Mouse (Mus musculus) left cerebral cortex, postnatal 10 days (tissue): ENCODE results near the gene Prx. TPM values are rescaled to one million over a fixed set of nuclear protein-coding genes. Genes with fewer than 3 reads are reported as not detected.
A peak's percentile ranks its signal among the peaks of the same experiment; 100 is the strongest.

Source experiments
- DNase-seq, 2 experiments: peaks; one replicate each; pipeline ENCODE4 v3.0.0; 2021 to 2022; ENCODE audit warnings: low spot score in 2 of 2, mixed read lengths in 1 of 2; ENCODE audit errors: extremely low spot score in 1 of 2
- intact Hi-C: fragments of 180-260 bp; cut with DNase I; formaldehyde crosslinking; loops from one replicate; pipeline ENCODE4 v1.15.1; 2025
- total RNA-seq, 2 experiments: library from RNA; stranded (reverse); gene quantifications; 2 replicates each; pipeline ENCODE4 v1.2.3; 2021

The Prx gene
- total RNA-seq, 2 experiments from 2014 or later = 1.4 TPM

GRCm38 (mm10) chr7:27541431-27541830, 42.3 kb downstream of the Prx start:
- intact Hi-C loops = no loop called here
- DNase-seq = peak; percentile 84 to 88

DNA sequence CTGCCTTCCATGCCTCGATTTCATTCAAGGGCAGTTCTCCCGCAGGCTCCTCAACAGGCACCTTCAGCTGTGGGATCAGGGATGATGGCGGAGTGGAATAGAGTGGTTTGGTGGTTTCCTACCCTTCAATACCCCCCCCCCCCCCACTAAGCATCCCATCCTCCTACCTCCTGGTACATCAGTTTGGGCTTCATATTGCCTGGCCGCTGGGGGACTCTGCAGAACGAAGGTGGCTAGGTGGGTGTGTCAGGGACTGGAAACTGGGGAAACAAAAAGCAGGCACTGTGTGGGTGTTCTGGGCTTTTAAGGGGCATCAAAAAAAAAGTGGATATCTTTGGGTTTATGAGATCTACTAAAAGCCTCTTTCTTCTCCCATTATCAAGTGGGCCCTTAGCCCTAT, 42.8 kb downstream of the Prx start:
- intact Hi-C loops = no loop called here
- DNase-seq = no peak

- intact Hi-C loops = no loop called here
- peak; percentile 90 to 94 for DNase-seq
These were observed 43.4 kb downstream of the Prx start for GRCm38 (mm10) chr7:27542392-27543033.

DNA sequence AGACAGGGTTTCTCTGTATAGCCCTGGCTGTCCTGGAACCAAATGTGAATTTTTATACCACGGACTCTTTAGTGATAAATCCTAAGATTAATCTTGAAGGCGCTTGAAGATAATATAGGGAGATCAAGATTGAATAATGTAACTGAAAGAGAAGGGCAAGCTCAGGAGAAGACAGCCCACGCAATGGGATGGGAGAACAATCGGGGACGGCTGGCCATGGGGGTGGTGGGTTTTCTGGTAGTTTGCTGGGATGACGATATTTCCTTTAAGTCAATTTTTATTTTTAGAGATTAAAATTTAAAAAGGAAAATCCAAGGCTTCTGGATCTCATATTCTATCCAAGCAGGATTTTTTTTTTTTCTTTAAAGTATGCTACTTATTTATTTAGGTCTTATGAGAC, 43.9 kb downstream of the Prx start:
- peak in 1 of 2 experiments; percentile 47 for DNase-seq
- intact Hi-C loops = no loop called here

DNA sequence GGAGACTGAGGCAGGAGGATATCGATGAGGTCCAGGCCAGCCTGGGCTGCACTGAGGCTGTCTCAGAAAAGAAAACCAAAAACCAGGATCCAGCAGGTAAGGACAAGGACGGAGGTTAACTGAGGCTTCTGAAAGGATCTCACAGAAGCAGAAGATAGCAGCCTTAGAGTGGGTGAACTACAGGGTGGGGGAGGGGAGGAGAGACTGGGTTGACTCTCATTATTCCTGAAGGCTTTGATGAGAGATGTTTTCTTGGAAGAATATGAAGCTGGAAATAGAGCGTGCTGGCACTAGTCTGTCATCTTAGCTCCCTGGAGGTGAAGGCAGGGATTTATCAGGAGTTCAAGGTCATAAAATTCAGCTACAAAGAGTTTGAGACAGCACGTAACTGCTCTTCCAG, 44.7 kb downstream of the Prx start:
- DNase-seq = no peak
- intact Hi-C loops = no loop called here

DNA sequence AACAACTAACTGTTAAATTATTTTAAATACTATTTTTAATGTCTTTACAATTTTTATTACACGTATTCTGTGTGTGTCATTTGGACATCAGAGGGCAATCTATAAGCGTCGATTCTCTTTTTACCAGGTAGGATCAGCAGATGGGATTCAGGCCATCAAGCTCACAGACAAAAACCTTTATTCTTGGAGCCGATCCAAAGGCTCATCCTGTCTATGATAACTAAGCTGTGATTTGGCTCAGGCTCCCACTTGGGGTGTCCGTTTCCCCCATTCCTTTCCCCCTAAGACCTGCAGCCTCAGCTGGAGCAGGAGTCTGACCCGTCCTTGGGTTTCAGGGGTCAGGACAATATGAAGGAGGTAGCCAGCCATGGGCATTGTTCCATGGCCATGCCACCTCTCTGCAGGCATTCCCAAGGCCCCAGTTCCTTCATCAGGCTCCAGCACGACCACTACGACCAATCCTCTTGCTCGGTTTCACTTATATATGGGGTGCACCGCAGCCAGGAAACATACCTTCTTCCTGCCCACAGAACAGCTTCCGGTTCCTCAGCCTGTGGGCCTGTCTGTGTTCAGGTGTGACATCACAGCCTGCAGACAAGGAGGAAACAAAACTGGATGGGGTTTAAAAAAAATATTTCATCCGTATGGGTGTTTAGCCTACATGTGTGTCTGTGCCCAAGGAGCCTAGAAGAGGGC, 45.7 kb downstream of the Prx start:
- intact Hi-C loops = no loop called here
- DNase-seq = no peak

GRCm38 (mm10) chr7:27549597-27549996, 50.5 kb downstream of the Prx start:
- intact Hi-C loops = no loop called here
- no peak for DNase-seq

DNA sequence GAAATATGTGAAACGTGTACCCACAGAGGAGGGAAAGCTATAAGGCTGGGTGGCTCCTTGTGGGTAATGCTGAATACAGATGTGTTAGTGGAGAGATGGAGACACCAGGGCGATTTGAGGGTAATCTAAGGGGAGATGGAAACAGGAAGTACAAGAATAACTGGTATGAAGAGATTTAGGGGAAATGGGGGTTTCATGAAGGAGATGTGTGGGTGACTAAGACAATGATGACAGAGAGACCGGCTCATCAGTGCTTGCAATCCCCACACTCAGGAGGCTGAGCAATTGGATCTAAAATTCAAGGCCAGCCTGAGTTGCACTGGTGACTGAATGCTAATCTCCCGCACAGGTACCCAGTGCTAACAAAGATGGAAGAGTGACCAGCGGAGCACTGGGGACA, 52.9 kb downstream of the Prx start:
- no peak for DNase-seq
- intact Hi-C loops = no loop called here

GRCm38 (mm10) chr7:27552931-27553513, 53.9 kb downstream of the Prx start, which contains the start of the genes Pld3 and 2310022A10Rik:
TSS of gene Pld3 (minus strand) at chr7:27553218.
TSS of gene 2310022A10Rik (plus strand) at chr7:27553233.
- intact Hi-C loops = no loop called here
- DNase-seq = peak; percentile 96 to 98

GRCm38 (mm10) chr7:27560291-27560887, 61.3 kb downstream of the Prx start:
- intact Hi-C loops = no loop called here
- no peak for DNase-seq

- no peak for DNase-seq
- intact Hi-C loops = no loop called here
These were observed 61.9 kb downstream of the Prx start for GRCm38 (mm10) chr7:27560978-27561377.

Other genes with a start within 250 kb of the Prx start
- gene Numbl, start 240.9 kb upstream of the Prx start, total RNA-seq = 100 to 1,000 TPM; 117 to 126 TPM
- 10 to 100 TPM; 52.3 to 57.5 TPM for gene Ltbp4, start 161.6 kb upstream of the Prx start, total RNA-seq
- 10 to 100 TPM; 24.7 to 27.9 TPM for gene Shkbp1, start 143.3 kb upstream of the Prx start, total RNA-seq
- gene Gm20479, start 141.9 kb upstream of the Prx start, total RNA-seq = not detected
- gene Sptbn4, start 51.6 kb upstream of the Prx start, total RNA-seq = 10 to 100 TPM; 89.7 to 99.2 TPM
- 10 to 100 TPM; 11.8 to 12.7 TPM for gene Blvrb, start 51.3 kb upstream of the Prx start, total RNA-seq
- gene Sertad3, start 25.6 kb upstream of the Prx start, total RNA-seq = 1 to 10 TPM; 2.5 to 3.2 TPM
- 1 to 10 TPM; 6.0 to 7.0 TPM for gene Sertad1, start 12.4 kb upstream of the Prx start, total RNA-seq
- under 1 TPM; 0.26 to 0.34 TPM for gene Hipk4, start 23.9 kb downstream of the Prx start, total RNA-seq
- gene Pld3, start 53.9 kb downstream of the Prx start, total RNA-seq = 100 to 1,000 TPM; 520 to 550 TPM
- 10 to 100 TPM; 23.1 to 26.2 TPM for gene 2310022A10Rik, start 53.9 kb downstream of the Prx start, total RNA-seq
- gene Akt2, start 92.2 kb downstream of the Prx start, total RNA-seq = 100 to 1,000 TPM in 1 of 2 experiments, 10 to 100 TPM in 1; 92.2 to 103 TPM
- gene Ttc9b, start 154.6 kb downstream of the Prx start, total RNA-seq = 100 to 1,000 TPM; 139 to 145 TPM
- gene Map3k10, start 175.3 kb downstream of the Prx start, total RNA-seq = 100 to 1,000 TPM; 220 to 227 TPM
- 1 to 10 TPM; 8.3 to 9.8 TPM for gene Zfp607b, start 190.0 kb downstream of the Prx start, total RNA-seq
- gene Zfp60, start 232.1 kb downstream of the Prx start, total RNA-seq = 10 to 100 TPM; 35.7 to 38.8 TPM